Mouse (Mus musculus) mesoderm, embryonic 11.5 days (tissue): Measurements from ENCODE around the gene A530084C06Rik.

Source experiments
- DNase-seq: peaks from one replicate; pipeline ENCODE4 v3.0.0-alpha.2; 2012; ENCODE audit warnings: low read depth, low spot score

The A530084C06Rik gene

GRCm38 (mm10) chr13:31543021-31543420 is 16.1 kb downstream of the A530084C06Rik start:
- DNase-seq, result no peak

- DNase-seq, result no peak
These were observed 24.4 kb downstream of the A530084C06Rik start for GRCm38 (mm10) chr13:31534726-31535125.

- peak; percentile 73 for DNase-seq
These were observed 27.5 kb downstream of the A530084C06Rik start for GRCm38 (mm10) chr13:31531651-31532061.

GRCm38 (mm10) chr13:31531186-31531585 is 27.9 kb downstream of the A530084C06Rik start:
- DNase-seq, result peak; percentile 11

GRCm38 (mm10) chr13:31524976-31525375 is 34.2 kb downstream of the A530084C06Rik start:
- no peak for DNase-seq

GRCm38 (mm10) chr13:31518971-31519370 is 40.2 kb downstream of the A530084C06Rik start:
- DNase-seq, result no peak

GRCm38 (mm10) chr13:31518411-31518886 is 40.7 kb downstream of the A530084C06Rik start:
- no peak for DNase-seq

- DNase-seq, result no peak
These were observed 43.9 kb downstream of the A530084C06Rik start for GRCm38 (mm10) chr13:31515261-31515660.

GRCm38 (mm10) chr13:31506494-31507167 is 52.5 kb downstream of the A530084C06Rik start:
- DNase-seq, result no peak
